Mouse (Mus musculus) limb, embryonic 14.5 days (tissue): Measurements from ENCODE around the gene Zbtb42. TPM values are rescaled to one million over a fixed set of nuclear protein-coding genes. Genes with fewer than 3 reads are reported as not detected.

Source experiments
- ATAC-seq: fragments of 200-750 bp; cut with Nextera tagmentation; 2 replicates; pipeline ENCODE4 v1.8.0; 2017; ENCODE audit warnings: low read depth, moderate number of reproducible peaks, moderate TSS enrichment; ENCODE audit not compliant: low FRiP score
- DNase-seq: peaks from one replicate; pipeline ENCODE4 v3.0.0-alpha.2; 2015; ENCODE audit warnings: low spot score
- H3K27ac ChIP-seq: fragments of 300-500 bp; sonication (generic); replicated peaks from 2 replicates; pipeline ENCODE4 v1.5.1; 2014; ENCODE audit warnings: low read depth, mild to moderate bottlenecking, low read length, moderate library complexity, mixed read lengths
- H3K27me3 ChIP-seq: fragments of 300-500 bp; sonication (generic); 2 replicates; pipeline ENCODE4 v1.6.1; 2014; ENCODE audit warnings: low read length, mixed read lengths; ENCODE audit not compliant: control insufficient read depth, insufficient read depth
- H3K36me3 ChIP-seq: fragments of 300-500 bp; sonication (generic); 2 replicates; pipeline ENCODE4 v1.6.1; 2014; ENCODE audit warnings: mild to moderate bottlenecking, low read length, moderate library complexity, mixed read lengths; ENCODE audit not compliant: control insufficient read depth, insufficient read depth
- H3K4me1 ChIP-seq: fragments of 300-500 bp; sonication (generic); 2 replicates; pipeline ENCODE4 v1.6.1; 2014; ENCODE audit warnings: antibody characterized with exemption, low read length, mixed read lengths; ENCODE audit not compliant: control insufficient read depth, insufficient read depth
- H3K4me2 ChIP-seq: fragments of 300-500 bp; sonication (generic); replicated peaks from 2 replicates; pipeline ENCODE4 v1.6.1; 2014; ENCODE audit warnings: low read depth, mild to moderate bottlenecking, low read length, moderate library complexity; ENCODE audit not compliant: severe bottlenecking
- H3K4me3 ChIP-seq: fragments of 300-500 bp; sonication (generic); replicated peaks from 2 replicates; pipeline ENCODE4 v1.5.1; 2014; ENCODE audit warnings: low read length
- H3K9ac ChIP-seq: fragments of 300-500 bp; sonication (generic); 2 replicates; pipeline ENCODE4 v1.6.1; 2014; ENCODE audit warnings: mild to moderate bottlenecking, low read depth, low read length, moderate library complexity; ENCODE audit not compliant: severe bottlenecking
- H3K9me3 ChIP-seq: fragments of 300-500 bp; sonication (generic); 2 replicates; pipeline ENCODE4 v1.6.1; 2016; ENCODE audit warnings: low read length; ENCODE audit not compliant: control insufficient read depth
- POLR2A ChIP-seq: fragments of 200-500 bp; IDR thresholded peaks from 2 replicates; pipeline ENCODE4 v1.8.0; 2012; ENCODE audit warnings: inconsistent platforms, mild to moderate bottlenecking, moderate library complexity, borderline replicate concordance; ENCODE audit not compliant: insufficient read depth, insufficient read length; ENCODE audit errors: extremely low read depth
- WGBS: fragments of 180-500 bp; shearing (Covaris S2); extraction: QIAGEN DNeasy Blood & Tissue Kit; methylation state at CpG from one replicate; pipeline ENCODE4 v1.1.7; 2014; 5-methylcytosine and 5-hydroxymethylcytosine counted together
- microRNA-seq: library from miRNA; unstranded; fragments of <30 nt; microRNA quantifications from one replicate; pipeline ENCODE4, GENCODE M21; 2016
- polyA plus RNA-seq, 2 experiments: library from polyadenylated mRNA; depleted of rRNA in 1 of 2; stranded (reverse) in 1 of 2; unstranded in 1 of 2; fragments of >200 nt; fragmentation: Nextera tagmentation in 1 of 2; extraction: Ambion mirVana in 1 of 2; gene quantifications; 2 replicates each; pipeline versions ENCODE4 v1.2.1 to v1.2.3; 2012 to 2014

Zbtb42 gene
- polyA plus RNA-seq, 2 experiments = 2.5 TPM

DNA sequence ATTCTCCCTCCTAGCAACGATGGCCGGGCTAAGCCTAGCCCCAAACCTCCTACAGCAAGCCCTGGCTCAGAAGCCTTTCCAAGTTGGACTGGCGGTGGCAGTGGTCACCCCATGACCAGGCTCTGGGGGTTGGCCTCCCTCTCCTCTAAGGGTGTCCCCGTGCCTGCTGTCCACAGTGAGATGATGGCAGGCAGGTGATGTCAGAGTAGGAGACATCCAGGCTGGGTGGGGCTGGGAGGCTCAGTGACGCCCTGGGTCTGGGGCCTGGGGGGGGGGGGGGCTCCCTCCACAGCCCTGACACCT, 44.4 kb downstream of the Zbtb42 start:
- Histone ChIP-seq H3K27ac (no peak overlapping the region), H3K9me3 (no peaks in the 10 kb centered on the region), H3K4me2 (peak overlapping the region; percentile 85), H3K4me3 (peak overlapping the region; percentile 86), H3K36me3 (peaks cover 17% of the 10 kb centered on the region), H3K4me1 (peaks cover 17% of the 10 kb centered on the region; the same call in 1 of the 2 replicates), H3K9ac (peak overlapping the region; percentile 85), H3K27me3 (no peaks in the 10 kb centered on the region)
- WGBS = 8% methylated on average over 4 of the region's 5 CpGs
- TF ChIP-seq POLR2A = no peak
- DNase-seq = no peak
- ATAC-seq = no peak

DNA sequence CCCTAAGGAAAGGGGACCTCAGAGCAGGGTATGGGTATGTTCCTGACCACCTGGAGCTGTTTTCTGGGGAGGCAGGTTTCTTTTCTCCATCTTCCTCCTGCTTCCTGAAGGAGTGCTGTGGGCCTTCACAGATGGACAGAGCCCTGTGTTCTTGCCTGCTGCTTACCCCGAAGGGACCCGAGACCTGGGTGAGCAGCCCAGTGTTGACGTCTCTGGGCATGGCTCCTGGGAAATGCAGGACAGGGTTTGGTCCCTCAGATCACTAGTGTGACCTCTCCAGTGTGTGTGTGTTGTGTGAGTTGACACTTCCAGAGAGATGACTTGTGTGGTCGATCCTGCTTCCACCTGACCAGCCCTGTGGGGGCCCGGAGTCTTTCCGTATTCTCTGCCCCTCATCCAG, 44.8 kb downstream of the Zbtb42 start:
- WGBS = 96% methylated on average over 6 of the region's 6 CpGs
- Histone ChIP-seq H3K4me3 (peak overlapping the region; percentile 86), H3K27me3 (no peaks in the 10 kb centered on the region), H3K4me2 (peak overlapping the region; percentile 85), H3K9ac (0 out of 2 replicates have a peak overlapping the region, but pooled peaks have one; percentile 85), H3K36me3 (peaks cover 17% of the 10 kb centered on the region), H3K9me3 (no peaks in the 10 kb centered on the region), H3K4me1 (peaks cover 17% of the 10 kb centered on the region; the same call in 1 of the 2 replicates), H3K27ac (no peak overlapping the region)
- TF ChIP-seq POLR2A = no peak
- no peak for DNase-seq
- no peak for ATAC-seq

DNA sequence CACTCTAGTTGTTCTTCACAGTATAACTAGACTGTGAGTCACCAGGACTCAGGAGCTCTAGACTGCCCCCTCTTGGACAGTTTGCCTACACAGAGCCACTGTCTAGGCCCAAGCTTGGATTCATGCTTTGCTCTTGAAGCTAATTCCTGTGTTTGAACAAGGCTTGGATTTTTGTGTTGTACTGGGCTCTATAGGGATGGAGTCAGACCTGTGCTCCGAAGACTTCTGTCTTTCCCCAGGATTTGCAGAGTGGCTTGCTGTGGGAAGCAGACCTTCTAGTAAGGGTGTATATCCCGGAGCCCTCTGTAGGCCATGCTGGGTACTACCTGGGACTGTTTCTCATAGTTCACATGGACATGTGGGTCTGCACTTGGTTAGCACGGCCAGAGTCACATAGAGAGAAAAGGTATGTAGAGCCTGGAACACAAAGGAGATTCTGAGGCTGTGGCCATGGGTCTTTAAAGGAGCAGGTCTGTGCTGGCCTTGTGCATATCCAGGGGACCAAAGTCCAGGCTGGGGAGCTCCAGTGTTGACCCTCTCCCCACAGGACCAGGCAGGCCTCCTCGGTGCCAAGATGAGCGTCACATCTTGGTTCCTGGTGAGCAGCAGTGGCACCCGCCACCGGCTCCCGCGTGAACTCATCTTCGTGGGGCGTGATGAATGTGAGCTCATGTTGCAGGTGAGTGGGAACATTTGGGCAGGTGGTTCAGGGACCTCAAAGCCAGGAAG, 45.6 kb downstream of the Zbtb42 start:
- Histone ChIP-seq H3K36me3 (peaks cover 17% of the 10 kb centered on the region), H3K27me3 (no peaks in the 10 kb centered on the region), H3K4me1 (peaks cover 17% of the 10 kb centered on the region; the same call in 1 of the 2 replicates), H3K4me3 (no peak overlapping the region), H3K27ac (no peak overlapping the region), H3K9me3 (no peaks in the 10 kb centered on the region), H3K9ac (no peak overlapping the region), H3K4me2 (no peak overlapping the region)
- no peak for TF ChIP-seq POLR2A
- peak; percentile 21; the same call in 1 of the 2 replicates for ATAC-seq
- WGBS = 75% methylated on average over 11 of the region's 11 CpGs
- peak; percentile 73 for DNase-seq

DNA sequence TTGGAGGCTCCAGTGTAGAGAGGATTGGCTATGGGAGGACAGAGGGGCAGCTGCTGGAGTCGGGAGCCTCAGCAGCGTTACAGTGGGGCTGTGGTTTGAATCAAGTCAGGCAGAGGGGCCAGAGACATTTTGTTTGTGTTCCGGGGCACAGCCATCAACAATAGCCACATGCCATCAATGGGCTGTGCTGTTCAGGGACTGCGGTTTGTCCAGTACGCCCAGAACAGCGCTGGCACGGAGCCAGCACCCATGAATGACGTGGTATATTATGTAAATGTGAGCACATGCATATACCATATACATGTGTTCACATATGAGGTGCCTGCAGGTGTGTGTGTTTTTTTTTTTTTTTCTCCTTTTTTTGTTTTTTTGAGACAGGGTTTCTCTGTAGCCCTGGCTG, 49.2 kb downstream of the Zbtb42 start:
- H3K36me3 ChIP-seq = peaks cover 38% of the 10 kb centered on the region
- DNase-seq (no peak), ATAC-seq (no peak)
- no peak overlapping the region for H3K4me3 ChIP-seq
- no peak overlapping the region for H3K27ac ChIP-seq
- no peaks in the 10 kb centered on the region for H3K9me3 ChIP-seq
- no peaks in the 10 kb centered on the region for H3K27me3 ChIP-seq
- no peak for TF ChIP-seq POLR2A
- H3K9ac ChIP-seq = no peak overlapping the region
- 78% methylated on average over 8 of the region's 8 CpGs for WGBS
- peaks cover 9% of the 10 kb centered on the region; the same call in 1 of the 2 replicates for H3K4me1 ChIP-seq
- H3K4me2 ChIP-seq = no peak overlapping the region

DNA sequence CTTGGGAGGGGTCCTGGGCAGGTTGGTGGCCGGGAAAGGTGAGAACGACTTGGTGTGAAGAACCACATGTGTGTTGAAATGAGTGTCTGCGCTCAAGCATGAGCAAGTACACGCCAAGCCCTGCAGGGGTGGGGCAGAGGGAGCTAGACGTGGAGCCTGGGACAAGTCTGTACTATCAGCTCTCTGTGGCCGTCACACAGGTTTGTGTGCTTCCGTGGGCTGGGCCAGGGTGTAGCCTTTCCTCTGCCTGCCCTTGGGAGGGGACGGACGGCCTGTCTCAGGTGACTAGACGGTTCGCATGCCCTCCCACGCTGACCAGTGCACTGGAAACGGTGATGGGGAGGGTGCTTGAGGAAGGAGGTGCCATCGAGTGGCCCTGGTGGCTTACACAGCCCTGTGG, 52.2 kb downstream of the Zbtb42 start:
- no peaks in the 10 kb centered on the region for H3K27me3 ChIP-seq
- H3K9ac ChIP-seq = no peak overlapping the region
- peaks cover 62% of the 10 kb centered on the region for H3K36me3 ChIP-seq
- no peak overlapping the region for H3K27ac ChIP-seq
- no peak overlapping the region for H3K4me3 ChIP-seq
- no peak for TF ChIP-seq POLR2A
- DNase-seq (no peak), ATAC-seq (no peak)
- WGBS = 88% methylated on average over 13 of the region's 14 CpGs
- H3K9me3 ChIP-seq = no peaks in the 10 kb centered on the region
- no peak overlapping the region for H3K4me2 ChIP-seq
- no peaks in the 10 kb centered on the region for H3K4me1 ChIP-seq

Small RNAs within 50 kb of the gene (microRNA-seq; reads per million reads assigned to microRNA genes)
- not detected for gene Mir6939

Other genes with a start within 250 kb of the Zbtb42 start
- gene A530016L24Rik, start 189.4 kb upstream of the Zbtb42 start, polyA plus RNA-seq (2012; rRNA removed) = 0.87 and 1.3 TPM in 2 replicates
- 0.47 and 0.54 TPM in 2 replicates for gene A530016L24Rik, start 189.4 kb upstream of the Zbtb42 start, polyA plus RNA-seq (2014; fragmentation: Nextera tagmentation; extraction: Ambion mirVana)
- 0.22 and 0.36 TPM in 2 replicates for gene Tmem179, start 162.1 kb upstream of the Zbtb42 start, polyA plus RNA-seq (2012; rRNA removed)
- 0.28 and 0.29 TPM in 2 replicates for gene Tmem179, start 162.1 kb upstream of the Zbtb42 start, polyA plus RNA-seq (2014; fragmentation: Nextera tagmentation; extraction: Ambion mirVana)
- gene Inf2, start 90.0 kb upstream of the Zbtb42 start, polyA plus RNA-seq (2012; rRNA removed) = 27.5 and 29.8 TPM in 2 replicates
- gene Inf2, start 90.0 kb upstream of the Zbtb42 start, polyA plus RNA-seq (2014; fragmentation: Nextera tagmentation; extraction: Ambion mirVana) = 6.9 and 7.0 TPM in 2 replicates
- gene Adssl1, start 58.8 kb upstream of the Zbtb42 start, polyA plus RNA-seq (2012; rRNA removed) = 11.8 and 18.9 TPM in 2 replicates
- 13.3 and 15.0 TPM in 2 replicates for gene Adssl1, start 58.8 kb upstream of the Zbtb42 start, polyA plus RNA-seq (2014; fragmentation: Nextera tagmentation; extraction: Ambion mirVana)
- 179 and 184 TPM in 2 replicates for gene Siva1, start 34.1 kb upstream of the Zbtb42 start, polyA plus RNA-seq (2012; rRNA removed)
- gene Siva1, start 34.1 kb upstream of the Zbtb42 start, polyA plus RNA-seq (2014; fragmentation: Nextera tagmentation; extraction: Ambion mirVana) = 282 and 284 TPM in 2 replicates
- gene Akt1, start 3.9 kb upstream of the Zbtb42 start, polyA plus RNA-seq (2012; rRNA removed) = 305 and 332 TPM in 2 replicates
- gene Akt1, start 3.9 kb upstream of the Zbtb42 start, polyA plus RNA-seq (2014; fragmentation: Nextera tagmentation; extraction: Ambion mirVana) = 148 and 181 TPM in 2 replicates
- gene Cep170b, start 41.6 kb downstream of the Zbtb42 start, polyA plus RNA-seq (2012; rRNA removed) = 30.1 and 36.9 TPM in 2 replicates
- 21.3 and 23.6 TPM in 2 replicates for gene Cep170b, start 41.6 kb downstream of the Zbtb42 start, polyA plus RNA-seq (2014; fragmentation: Nextera tagmentation; extraction: Ambion mirVana)
- 15.7 and 16.9 TPM in 2 replicates for gene Pld4, start 81.8 kb downstream of the Zbtb42 start, polyA plus RNA-seq (2012; rRNA removed)
- 13.4 and 14.0 TPM in 2 replicates for gene Pld4, start 81.8 kb downstream of the Zbtb42 start, polyA plus RNA-seq (2014; fragmentation: Nextera tagmentation; extraction: Ambion mirVana)
- 2.1 and 2.5 TPM in 2 replicates for gene Ahnak2, start 123.8 kb downstream of the Zbtb42 start, polyA plus RNA-seq (2012; rRNA removed)
- gene Ahnak2, start 123.8 kb downstream of the Zbtb42 start, polyA plus RNA-seq (2014; fragmentation: Nextera tagmentation; extraction: Ambion mirVana) = 3.3 TPM in 2 replicates
- gene Clba1, start 130.1 kb downstream of the Zbtb42 start, polyA plus RNA-seq (2012; rRNA removed) = 3.7 and 4.8 TPM in 2 replicates
- 5.7 and 6.2 TPM in 2 replicates for gene Clba1, start 130.1 kb downstream of the Zbtb42 start, polyA plus RNA-seq (2014; fragmentation: Nextera tagmentation; extraction: Ambion mirVana)
- gene Cdca4, start 150.6 kb downstream of the Zbtb42 start, polyA plus RNA-seq (2012; rRNA removed) = 81.0 and 89.9 TPM in 2 replicates
- gene Cdca4, start 150.6 kb downstream of the Zbtb42 start, polyA plus RNA-seq (2014; fragmentation: Nextera tagmentation; extraction: Ambion mirVana) = 113 and 126 TPM in 2 replicates
- gene Gpr132, start 189.4 kb downstream of the Zbtb42 start, polyA plus RNA-seq (2012; rRNA removed) = 0.50 and 0.63 TPM in 2 replicates
- 0.29 and 0.36 TPM in 2 replicates for gene Gpr132, start 189.4 kb downstream of the Zbtb42 start, polyA plus RNA-seq (2014; fragmentation: Nextera tagmentation; extraction: Ambion mirVana)